Mouse (Mus musculus) neural tube, embryonic 15.5 days (tissue): ENCODE measurements around the gene Gm12248. TPM values are rescaled to one million over a fixed set of nuclear protein-coding genes. Genes with fewer than 3 reads are reported as not detected.

Experiments used
- ATAC-seq: fragments of 200-750 bp; cut with Nextera tagmentation; 2 replicates; pipeline ENCODE4 v1.8.0; 2017; ENCODE audit warnings: mild to moderate bottlenecking, moderate TSS enrichment, moderate library complexity; ENCODE audit not compliant: low FRiP score
- H3K27ac ChIP-seq: fragments of 300-500 bp; sonication (generic); replicated peaks from 2 replicates; pipeline ENCODE4 v1.5.1; 2015; ENCODE audit warnings: mild to moderate bottlenecking, inconsistent platforms
- H3K27me3 ChIP-seq: fragments of 300-500 bp; sonication (generic); replicated peaks from 2 replicates; pipeline ENCODE4 v1.6.1; 2015; ENCODE audit warnings: inconsistent platforms
- H3K36me3 ChIP-seq: fragments of 300-500 bp; sonication (generic); 2 replicates; pipeline ENCODE4 v1.6.1; 2015; ENCODE audit warnings: inconsistent platforms
- H3K4me1 ChIP-seq: fragments of 300-500 bp; sonication (generic); 2 replicates; pipeline ENCODE4 v1.6.1; 2015; ENCODE audit warnings: inconsistent platforms
- H3K4me2 ChIP-seq: fragments of 300-500 bp; sonication (generic); 2 replicates; pipeline ENCODE4 v1.6.1; 2015; ENCODE audit warnings: inconsistent platforms, mild to moderate bottlenecking, moderate library complexity
- H3K4me3 ChIP-seq: fragments of 300-500 bp; sonication (generic); replicated peaks from 2 replicates; pipeline ENCODE4 v1.5.1; 2015; ENCODE audit warnings: mild to moderate bottlenecking, inconsistent platforms
- H3K9ac ChIP-seq: fragments of 300-500 bp; sonication (generic); replicated peaks from 2 replicates; pipeline ENCODE4 v1.6.1; 2015; ENCODE audit warnings: mild to moderate bottlenecking, inconsistent platforms
- H3K9me3 ChIP-seq: fragments of 300-500 bp; sonication (generic); replicated peaks from 2 replicates; pipeline ENCODE4 v1.6.1; 2016; ENCODE audit warnings: inconsistent platforms
- WGBS: fragments of 180-500 bp; shearing (Covaris S2); methylation state at CpG from one replicate; pipeline ENCODE4 v1.1.7; 2015; ENCODE audit warnings: mixed read lengths; 5-methylcytosine and 5-hydroxymethylcytosine counted together
- polyA plus RNA-seq: library from polyadenylated mRNA; unstranded; fragments of >200 nt; fragmentation: Nextera tagmentation; extraction: Ambion mirVana; gene quantifications from 2 replicates; pipeline ENCODE4 v1.2.1, GENCODE M21; 2015

Gene Gm12248
- polyA plus RNA-seq, 1 experiment from 2014 or later, result not detected

DNA sequence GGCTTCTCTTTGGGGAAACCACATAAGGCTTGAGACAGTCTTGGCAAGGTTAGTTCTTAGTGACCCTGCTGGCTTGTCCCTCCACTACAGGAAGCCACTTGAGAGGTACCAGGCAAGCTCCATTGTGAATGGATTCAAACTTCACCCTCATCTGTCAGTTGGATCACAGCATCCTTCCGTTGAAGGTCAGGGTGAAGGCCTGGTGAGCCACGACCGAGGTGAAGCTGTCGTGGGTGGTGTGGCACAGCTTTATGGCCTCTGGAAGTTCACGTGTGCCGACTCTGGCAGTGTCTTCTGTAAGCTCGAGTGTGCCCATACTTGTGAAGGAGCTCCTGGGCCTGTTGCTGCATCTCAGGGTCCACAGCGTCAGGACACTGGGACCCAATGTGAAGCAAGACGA, 28.4 kb upstream of the Gm12248 start:
- Histone ChIP-seq H3K27ac (no peak overlapping the region), H3K4me3 (no peak overlapping the region), H3K36me3 (peaks cover 75% of the 10 kb centered on the region), H3K9ac (no peak overlapping the region), H3K9me3 (no peaks in the 10 kb centered on the region), H3K4me1 (peaks cover 3% of the 10 kb centered on the region; the same call in 1 of the 2 replicates), H3K4me2 (no peak overlapping the region), H3K27me3 (no peaks in the 10 kb centered on the region)
- no peak for ATAC-seq
- 89% methylated on average over 9 of the region's 9 CpGs for WGBS

DNA sequence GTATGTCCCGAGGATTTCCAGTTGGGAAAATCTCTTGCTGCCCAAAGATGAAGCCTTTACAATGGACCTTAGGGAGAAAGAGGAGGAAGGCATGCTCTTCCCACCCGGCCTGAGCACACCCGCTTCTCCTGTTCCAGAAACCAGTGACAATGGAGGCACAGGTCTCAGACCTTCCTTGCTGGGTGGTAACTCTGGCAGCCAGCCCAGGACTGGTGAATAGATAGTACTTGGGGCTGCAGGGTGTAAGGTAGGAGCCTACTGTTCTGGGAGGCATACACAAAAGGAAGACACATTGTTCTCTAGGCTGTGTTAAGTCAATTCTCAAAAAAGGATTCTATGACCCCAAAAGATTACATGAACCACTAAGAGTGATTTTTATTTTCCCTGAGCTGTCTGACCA, 27.7 kb upstream of the Gm12248 start:
- Histone ChIP-seq H3K4me1 (no peaks in the 10 kb centered on the region), H3K4me2 (no peak overlapping the region), H3K4me3 (no peak overlapping the region), H3K9ac (no peak overlapping the region), H3K36me3 (peaks cover 79% of the 10 kb centered on the region), H3K27me3 (no peaks in the 10 kb centered on the region), H3K27ac (no peak overlapping the region), H3K9me3 (no peaks in the 10 kb centered on the region)
- 85% methylated on average over 3 of the region's 3 CpGs for WGBS
- no peak for ATAC-seq

DNA sequence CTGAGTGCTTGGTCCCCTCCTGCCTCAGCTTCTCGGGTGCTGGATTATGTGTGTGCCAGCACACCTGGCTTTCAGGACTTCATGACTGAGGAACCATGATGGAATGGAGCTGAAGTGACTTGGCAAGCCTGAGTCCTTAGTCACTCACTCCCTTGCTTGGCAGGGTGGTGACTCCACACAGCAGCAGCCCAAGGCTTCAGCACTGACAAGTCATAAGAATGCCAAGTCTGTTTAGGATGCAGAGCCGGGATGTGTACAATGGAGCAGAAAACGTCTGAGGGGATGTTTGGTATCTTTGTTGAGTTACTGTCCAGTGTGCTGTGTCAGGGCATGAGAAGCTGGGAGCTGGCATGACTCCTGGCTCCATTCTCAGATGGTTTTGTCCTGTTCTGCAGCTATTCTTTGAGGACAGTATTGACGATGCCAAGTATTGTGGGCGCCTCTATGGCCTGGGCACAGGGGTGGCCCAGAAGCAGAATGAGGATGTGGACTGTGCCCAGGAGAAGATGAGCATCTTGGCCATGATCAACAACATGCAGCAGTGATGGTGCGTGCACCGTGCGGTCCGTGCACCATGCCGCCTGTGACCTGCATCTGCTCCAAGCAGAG, 24.2 kb upstream of the Gm12248 start:
- Histone ChIP-seq H3K9ac (no peak overlapping the region), H3K36me3 (peaks cover 92% of the 10 kb centered on the region), H3K4me2 (no peak overlapping the region), H3K27me3 (no peaks in the 10 kb centered on the region), H3K9me3 (no peaks in the 10 kb centered on the region), H3K4me1 (no peaks in the 10 kb centered on the region), H3K27ac (no peak overlapping the region), H3K4me3 (no peak overlapping the region)
- 77% methylated on average over 10 of the region's 10 CpGs for WGBS
- ATAC-seq, result no peak

DNA sequence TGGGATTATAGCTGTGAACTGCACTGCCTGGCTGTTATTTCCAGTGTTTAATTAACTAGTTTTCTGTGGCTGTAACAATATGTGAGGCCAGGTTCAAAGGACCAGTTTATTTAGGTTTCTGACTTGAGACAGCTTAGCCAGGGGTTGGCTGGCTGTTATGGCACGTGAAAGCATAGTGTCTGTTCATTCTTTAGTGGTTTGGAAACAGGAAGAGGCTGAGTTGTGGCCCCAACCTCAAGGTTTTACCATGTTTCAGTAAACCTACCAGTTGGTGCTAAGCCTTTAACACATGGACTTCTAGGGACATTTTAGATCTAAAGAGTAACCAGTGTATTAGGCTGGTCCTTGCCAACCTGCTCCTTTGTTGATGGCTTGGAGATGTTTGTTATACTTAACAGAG, 23.6 kb upstream of the Gm12248 start:
- H3K9ac ChIP-seq, result no peak overlapping the region
- no peak for ATAC-seq
- WGBS, result 88% methylated on average over 1 of the region's 1 CpGs
- H3K27ac ChIP-seq, result no peak overlapping the region
- no peaks in the 10 kb centered on the region for H3K27me3 ChIP-seq
- H3K9me3 ChIP-seq, result no peaks in the 10 kb centered on the region
- H3K4me2 ChIP-seq, result no peak overlapping the region
- H3K36me3 ChIP-seq, result peaks cover 92% of the 10 kb centered on the region
- no peak overlapping the region for H3K4me3 ChIP-seq
- H3K4me1 ChIP-seq, result no peaks in the 10 kb centered on the region

DNA sequence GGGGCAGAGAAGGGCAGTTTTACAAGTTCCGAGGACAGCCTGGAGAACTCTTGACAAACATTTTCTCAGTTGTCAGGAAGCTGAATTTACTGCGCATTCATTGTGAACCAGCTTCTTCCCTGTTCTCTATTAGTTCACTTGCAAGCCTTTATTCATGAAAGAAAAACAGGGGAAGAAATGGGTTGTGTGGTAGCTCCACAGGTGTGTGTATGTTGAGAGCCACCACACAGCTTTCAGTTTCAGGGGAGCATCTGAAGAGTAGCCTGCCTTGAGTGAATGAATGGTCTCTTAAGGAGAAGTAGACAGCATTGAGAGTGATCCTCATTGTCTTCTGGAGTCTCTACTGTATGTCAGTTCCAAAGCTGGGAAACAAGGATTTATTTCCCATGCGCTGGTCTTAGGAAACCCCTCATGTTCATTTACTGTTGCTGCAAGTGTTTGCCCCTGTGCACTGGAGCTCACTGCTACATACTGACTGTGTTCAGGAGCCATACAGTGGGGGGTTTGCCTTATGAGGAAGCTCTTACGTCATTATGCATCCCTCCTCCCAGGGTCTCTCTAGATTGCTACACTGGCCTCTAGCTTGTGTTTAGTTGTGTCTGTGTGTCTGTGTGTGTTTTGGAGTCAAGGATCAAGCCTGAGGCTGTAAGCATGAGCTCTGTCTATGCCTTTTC, 14.9 kb upstream of the Gm12248 start:
- Histone ChIP-seq H3K4me2 (no peak overlapping the region), H3K27me3 (no peaks in the 10 kb centered on the region), H3K9ac (no peak overlapping the region), H3K9me3 (no peaks in the 10 kb centered on the region), H3K36me3 (peaks cover 31% of the 10 kb centered on the region), H3K4me1 (peaks cover 38% of the 10 kb centered on the region), H3K27ac (no peak overlapping the region), H3K4me3 (no peak overlapping the region)
- 82% methylated on average over 4 of the region's 4 CpGs for WGBS
- no peak for ATAC-seq

DNA sequence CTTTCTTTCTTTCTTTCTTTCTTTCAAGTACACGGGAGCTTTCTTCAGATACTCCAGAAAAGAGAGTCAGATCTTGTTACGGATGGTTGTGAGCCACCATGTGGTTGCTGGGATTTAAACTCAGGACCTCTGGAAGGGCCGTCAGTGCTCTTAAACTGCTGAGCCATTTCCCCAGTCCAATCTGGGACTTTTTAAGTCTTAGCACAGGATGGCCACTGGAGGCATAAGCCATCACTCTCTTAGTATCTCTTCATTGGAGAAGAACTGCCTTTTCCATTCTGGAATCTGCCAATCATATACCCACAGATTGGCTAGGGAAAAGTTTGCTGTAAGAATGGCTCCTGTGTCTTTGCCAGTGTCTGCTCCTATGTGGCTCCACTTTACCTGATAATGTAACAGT, 14.1 kb upstream of the Gm12248 start:
- Histone ChIP-seq H3K27me3 (no peaks in the 10 kb centered on the region), H3K4me3 (no peak overlapping the region), H3K4me1 (peaks cover 41% of the 10 kb centered on the region), H3K4me2 (no peak overlapping the region), H3K9ac (no peak overlapping the region), H3K9me3 (no peaks in the 10 kb centered on the region), H3K27ac (no peak overlapping the region), H3K36me3 (peaks cover 24% of the 10 kb centered on the region)
- no peak for ATAC-seq
- WGBS, result 50% methylated on average over 3 of the region's 3 CpGs

DNA sequence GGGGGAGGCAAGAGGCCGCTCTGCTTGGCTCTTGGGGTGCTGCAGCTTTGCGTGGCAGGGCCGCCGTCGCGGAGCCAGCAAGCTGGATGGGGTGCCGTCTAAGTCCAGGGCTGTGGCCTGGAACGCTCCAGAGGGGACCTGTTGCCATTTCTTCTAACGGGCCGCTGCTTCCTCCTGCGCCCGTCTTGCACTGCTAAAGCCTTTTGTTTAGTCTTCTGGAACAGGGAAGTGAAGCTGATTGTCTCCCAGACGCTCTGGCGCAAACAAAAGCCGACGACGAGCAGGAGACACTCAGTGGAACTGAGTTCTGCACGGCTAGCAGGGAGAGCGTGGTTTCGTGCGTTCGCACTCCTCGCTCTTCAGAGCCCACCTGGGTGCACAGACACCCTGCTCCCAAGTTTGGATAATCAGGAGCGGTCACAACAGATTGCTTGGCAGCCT, 11.4 kb upstream of the Gm12248 start:
- Histone ChIP-seq H3K36me3 (no peaks in the 10 kb centered on the region), H3K27me3 (0 out of 2 replicates have a peak, but pooled peaks cover 4% of the 10 kb centered on the region), H3K27ac (peak overlapping the region; percentile 89), H3K4me3 (peak overlapping the region; percentile 96), H3K4me1 (peaks cover 41% of the 10 kb centered on the region), H3K9me3 (no peaks in the 10 kb centered on the region), H3K9ac (peak overlapping the region; percentile 89), H3K4me2 (peak overlapping the region; percentile 82)
- ATAC-seq, result peak; percentile 20; the same call in 1 of the 2 replicates
- WGBS, result under 1% methylated on average over 24 of the region's 24 CpGs

DNA sequence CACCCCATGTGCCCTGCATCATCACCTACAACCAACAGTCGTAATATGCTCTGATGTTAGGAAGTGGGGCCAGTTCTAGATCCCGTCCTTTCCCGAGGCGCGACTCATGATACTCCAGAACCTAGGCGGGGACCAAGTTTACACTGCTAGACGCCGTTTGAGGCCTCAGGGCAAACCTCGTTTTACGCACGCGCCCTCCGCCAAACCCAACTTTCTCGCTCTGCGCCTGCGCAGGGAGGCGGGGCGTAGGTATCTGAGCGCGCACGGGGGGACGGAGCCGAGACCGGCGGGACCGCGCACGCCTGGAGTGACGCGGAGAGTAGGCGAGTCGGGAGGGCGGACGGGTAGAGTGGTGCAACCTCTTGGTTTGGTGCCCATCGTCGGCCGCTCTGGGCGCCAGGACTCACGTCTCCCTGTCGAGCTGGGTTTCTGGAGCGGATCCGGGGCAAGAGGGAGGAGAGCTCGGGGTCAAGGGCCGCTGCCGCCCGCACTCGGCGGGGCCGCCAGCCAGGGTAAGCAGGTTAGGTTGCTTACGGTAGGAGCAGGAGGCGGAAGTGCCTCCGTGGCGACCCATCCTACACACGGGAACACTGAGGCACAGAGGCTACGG, 10.9 kb upstream of the Gm12248 start, which contains the start of gene Cnot8:
Cnot8 (plus strand) TSS at position 457 of the 610 bp plus-strand sequence.
- Histone ChIP-seq H3K27me3 (peaks cover 9% of the 10 kb centered on the region), H3K4me2 (peak within 1 kb of the TSS; percentile 82), H3K27ac (peak within 1 kb of the TSS; percentile 89), H3K4me3 (peak within 1 kb of the TSS; percentile 96), H3K9me3 (no peaks in the 10 kb centered on the region), H3K36me3 (no peaks in the 10 kb centered on the region), H3K9ac (peak within 1 kb of the TSS; percentile 89), H3K4me1 (peaks cover 41% of the 10 kb centered on the region)
- WGBS, result under 1% methylated on average over 54 of the region's 55 CpGs
- ATAC-seq, result peak; percentile 95

DNA sequence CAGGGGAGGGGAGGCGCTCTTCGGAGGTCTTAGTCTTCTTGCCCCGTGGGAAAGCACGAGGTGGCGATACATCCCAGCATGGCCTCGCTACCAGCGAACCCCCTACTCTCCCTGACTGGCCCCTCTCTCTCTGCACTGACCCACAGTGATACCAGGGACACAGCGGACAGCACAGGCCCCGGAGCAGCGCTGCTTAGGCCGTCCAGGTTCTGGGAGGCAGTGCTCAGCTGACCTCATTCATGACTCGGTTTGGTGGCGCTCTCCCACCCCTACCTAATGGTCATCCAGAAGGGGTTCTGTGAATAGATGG, 10.4 kb upstream of the Gm12248 start:
- H3K9ac ChIP-seq, result peak overlapping the region; percentile 54
- H3K36me3 ChIP-seq, result no peaks in the 10 kb centered on the region
- H3K27me3 ChIP-seq, result peaks cover 14% of the 10 kb centered on the region
- peak overlapping the region; percentile 96 for H3K4me3 ChIP-seq
- peak overlapping the region; percentile 72 for H3K4me2 ChIP-seq
- 52% methylated on average over 13 of the region's 13 CpGs for WGBS
- H3K27ac ChIP-seq, result peak overlapping the region; percentile 81
- H3K9me3 ChIP-seq, result no peaks in the 10 kb centered on the region
- ATAC-seq, result peak; percentile 73
- peaks cover 41% of the 10 kb centered on the region for H3K4me1 ChIP-seq

DNA sequence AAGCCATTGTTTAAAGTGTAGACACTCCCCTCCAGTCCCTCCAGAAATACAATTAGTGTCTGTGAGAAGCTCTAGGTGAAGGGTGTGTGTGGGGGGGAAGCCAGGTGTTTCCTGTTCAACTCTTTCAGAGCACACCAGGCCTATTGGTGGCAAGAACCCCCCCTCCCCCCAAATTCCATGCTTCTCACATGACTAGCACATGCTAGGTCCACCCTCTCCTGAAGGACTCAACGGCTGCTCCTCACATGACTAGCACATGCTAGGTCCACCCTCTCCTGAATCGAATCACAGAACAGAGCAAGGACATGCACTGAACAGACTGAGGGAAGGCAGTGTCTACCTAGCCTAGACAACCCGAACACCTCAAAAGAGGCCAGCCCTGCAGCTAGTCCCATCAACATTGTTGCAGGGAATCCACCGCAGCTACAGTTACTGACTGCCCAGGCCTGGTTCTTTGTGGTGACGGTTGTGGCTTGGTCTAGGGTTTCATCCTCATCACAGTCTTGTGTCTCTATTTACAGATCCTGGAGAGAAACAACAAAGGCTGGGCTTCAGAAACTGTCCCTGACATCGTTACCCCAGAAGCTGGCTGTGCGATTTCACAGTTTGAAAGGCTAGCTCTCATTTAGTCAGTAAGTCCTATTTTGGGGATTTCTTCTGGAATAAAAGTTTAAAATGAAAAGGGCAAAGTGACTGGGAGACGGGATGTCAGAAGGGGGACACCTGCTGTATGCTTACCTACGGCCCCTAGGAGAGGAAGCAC, 9.8 kb upstream of the Gm12248 start:
- peak overlapping the region; percentile 81 for H3K27ac ChIP-seq
- H3K4me2 ChIP-seq, result peak overlapping the region; percentile 72
- no peak for ATAC-seq
- peak overlapping the region; percentile 54; the same call in 1 of the 2 replicates for H3K9ac ChIP-seq
- H3K4me1 ChIP-seq, result peaks cover 39% of the 10 kb centered on the region
- peak overlapping the region; percentile 96 for H3K4me3 ChIP-seq
- WGBS, result 87% methylated on average over 9 of the region's 9 CpGs
- no peaks in the 10 kb centered on the region for H3K36me3 ChIP-seq
- H3K27me3 ChIP-seq, result peaks cover 15% of the 10 kb centered on the region
- no peaks in the 10 kb centered on the region for H3K9me3 ChIP-seq

DNA sequence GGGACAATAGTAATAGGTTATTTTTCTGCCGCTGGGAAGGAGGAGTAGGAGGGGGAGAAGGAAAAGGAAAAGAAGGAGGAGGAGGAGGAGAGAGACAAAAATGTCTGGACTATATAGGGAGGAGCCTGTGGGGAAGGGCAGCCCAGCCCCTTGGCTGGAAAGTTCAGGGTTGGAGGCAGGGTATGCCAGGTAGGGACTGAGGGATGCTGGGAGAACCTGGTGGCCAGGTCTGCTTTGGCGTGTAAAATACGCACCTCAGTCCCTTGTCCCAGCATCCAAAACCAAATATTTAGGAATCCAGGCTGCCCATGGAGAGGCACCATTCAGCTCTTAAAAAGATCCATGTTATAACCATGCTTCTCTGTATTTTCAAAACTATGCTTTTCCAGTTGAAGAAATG, 9.2 kb upstream of the Gm12248 start:
- ATAC-seq, result no peak

More for the DNA sequence above, 9.2 kb upstream of the Gm12248 start:
- H3K9me3 ChIP-seq, result no peaks in the 10 kb centered on the region
- WGBS, result 86% methylated on average over 3 of the region's 3 CpGs
- H3K36me3 ChIP-seq, result no peaks in the 10 kb centered on the region
- no peak overlapping the region for H3K4me3 ChIP-seq
- H3K4me1 ChIP-seq, result peaks cover 37% of the 10 kb centered on the region
- no peak overlapping the region for H3K4me2 ChIP-seq
- peaks cover 15% of the 10 kb centered on the region for H3K27me3 ChIP-seq
- no peak overlapping the region for H3K27ac ChIP-seq
- no peak overlapping the region for H3K9ac ChIP-seq
